Mouse (Mus musculus): ENCODE measurements around the gene Pif1.

The Pif1 gene

GRCm38 (mm10) chr9:65631354-65632021, 44.5 kb downstream of the Pif1 start:
- in situ Hi-C loops (cut with MseI, MboI): no loop called here

DNA sequence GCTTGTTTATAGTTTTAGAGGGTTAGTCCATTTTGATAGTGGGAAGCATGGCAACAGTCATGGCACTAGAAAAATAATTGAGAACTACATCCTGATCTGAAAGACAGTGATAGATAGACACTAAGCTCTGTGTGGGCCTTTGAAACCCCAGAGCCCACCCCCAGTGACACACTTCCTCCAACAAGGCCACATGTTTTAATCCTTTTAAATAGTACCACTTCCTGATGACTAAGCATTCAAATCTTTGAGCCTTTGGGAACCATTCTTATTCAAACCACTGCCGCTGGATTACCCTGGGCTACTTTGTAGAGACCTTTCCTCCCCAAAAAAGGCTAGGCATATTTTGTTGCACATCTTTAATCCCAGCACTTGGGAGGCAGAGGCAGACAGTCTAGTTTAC, 48.8 kb downstream of the Pif1 start:
- in situ Hi-C loops (cut with MseI, MboI): no loop called here

- in situ Hi-C loops (cut with MseI, MboI): no loop called here
Observed at GRCm38 (mm10) chr9:65636926-65637325, 50.0 kb downstream of the Pif1 start.

DNA sequence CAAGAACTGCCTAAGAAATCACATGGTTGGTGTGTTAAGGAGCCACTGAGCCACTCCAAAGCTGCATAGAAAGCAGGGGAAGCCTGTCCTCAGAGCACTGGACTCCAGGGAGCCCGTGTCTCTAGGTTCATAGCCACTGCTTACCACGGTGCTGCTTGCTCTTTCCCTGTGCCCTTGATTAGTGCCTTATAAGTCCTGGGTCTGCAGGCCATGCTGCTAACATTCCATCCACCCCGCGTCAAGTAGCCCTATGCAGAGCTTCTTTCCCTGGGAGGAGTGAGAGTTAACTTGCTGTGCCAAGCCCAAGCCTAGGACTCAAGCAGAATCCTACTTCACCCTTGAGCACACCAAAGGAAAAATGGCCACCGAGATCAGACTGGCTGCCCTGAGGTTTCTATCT, 52.1 kb downstream of the Pif1 start:
- in situ Hi-C loops (cut with MseI, MboI): no loop called here

DNA sequence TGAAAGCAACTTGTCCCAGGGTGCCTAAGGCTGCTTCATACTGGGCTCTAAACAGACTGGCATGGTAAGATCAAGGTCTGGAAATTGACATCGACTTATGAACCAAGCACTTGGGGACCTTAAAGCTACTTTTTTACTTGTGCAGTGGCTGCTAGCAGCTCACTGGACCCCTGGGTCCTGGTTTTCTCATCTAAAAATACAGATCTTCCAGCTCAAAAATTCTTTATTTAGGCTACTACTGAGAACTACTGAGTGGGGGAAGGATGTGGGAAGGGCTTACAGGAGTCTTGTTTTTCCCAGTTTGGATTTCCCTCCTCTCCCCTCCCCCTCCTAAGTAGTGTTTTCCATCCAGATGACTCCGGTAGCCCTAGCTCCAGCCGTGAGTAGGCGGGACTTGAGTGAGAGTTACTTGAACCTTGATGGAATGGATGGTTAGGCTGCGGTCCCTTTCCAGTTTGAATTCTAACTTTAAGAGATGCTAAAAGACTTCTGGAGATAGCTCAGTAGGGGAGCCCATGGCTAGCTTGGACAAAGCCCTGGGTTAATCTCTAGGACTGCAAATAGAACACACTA, 54.0 kb downstream of the Pif1 start:
- in situ Hi-C loops (cut with MseI, MboI): no loop called here

DNA sequence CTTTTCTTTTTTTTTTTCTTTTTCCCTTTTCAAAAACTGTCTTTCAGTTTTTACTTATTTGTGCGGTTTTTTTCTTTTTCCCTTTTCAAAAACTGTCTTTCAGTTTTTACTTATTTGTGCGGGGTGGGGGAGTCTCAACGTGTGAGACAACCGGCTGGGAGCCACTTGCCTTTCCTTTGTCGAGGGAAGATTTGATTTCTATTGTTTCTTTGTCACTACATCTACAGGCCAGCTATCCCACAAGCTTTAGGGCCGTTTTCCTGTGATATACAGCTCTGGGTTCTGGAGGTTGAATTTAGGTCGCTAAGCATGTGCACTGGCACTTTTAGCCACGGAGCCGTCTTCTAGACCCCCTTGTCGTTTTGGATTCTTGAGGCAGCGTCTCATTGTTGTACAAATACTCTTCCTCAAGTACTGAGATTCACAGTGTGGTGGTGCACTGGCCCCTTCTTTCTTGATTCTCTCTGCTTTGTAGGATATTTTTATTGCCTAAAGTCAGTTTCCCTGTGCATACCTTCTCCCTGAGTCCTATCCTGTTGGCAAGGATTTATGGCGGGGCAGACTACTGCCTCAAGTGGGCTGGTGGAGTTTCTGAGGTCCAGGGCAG, 54.6 kb downstream of the Pif1 start:
- in situ Hi-C loops (cut with MseI, MboI): no loop called here

GRCm38 (mm10) chr9:65642546-65642945, 55.6 kb downstream of the Pif1 start:
- in situ Hi-C loops (cut with MseI, MboI): no loop called here

DNA sequence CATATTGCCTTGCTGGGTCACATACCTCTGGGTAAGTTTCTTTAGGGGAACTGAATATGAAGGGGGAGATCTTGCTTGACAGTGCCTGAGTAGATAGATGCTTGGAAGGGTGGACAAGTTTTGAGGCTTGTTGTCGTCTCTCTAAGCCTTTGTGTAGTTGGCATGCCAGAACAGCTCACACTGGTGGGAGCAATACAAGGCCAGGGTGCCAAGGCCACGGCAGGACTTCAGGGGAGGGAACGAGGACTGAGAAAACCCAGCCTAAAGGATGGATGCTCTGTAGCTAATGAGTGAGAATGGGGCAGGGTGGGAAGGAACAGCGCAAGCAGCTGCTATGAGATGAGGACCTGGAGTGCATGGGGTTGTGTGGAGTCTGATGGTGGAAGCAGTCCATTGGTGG, 58.0 kb downstream of the Pif1 start:
- in situ Hi-C loops (cut with MseI, MboI): no loop called here
